Mouse (Mus musculus) adrenal gland, postnatal 36 days (tissue): ENCODE results near the gene Atg13. TPM values are rescaled to one million over a fixed set of nuclear protein-coding genes. Genes with fewer than 3 reads are reported as not detected.
"Not testable (repeated sequence)": the region's sequence is repeated elsewhere in the genome, so short reads cannot be mapped to it uniquely, and the experiment has no call there.

ENCODE experiments used
- DNase-seq, 2 experiments: peaks; one replicate each; pipeline ENCODE4 v3.0.0; 2021; ENCODE audit warnings: mixed read lengths in 1 of 2
- long read RNA-seq, 2 experiments: library from polyadenylated mRNA; stranded (forward); transcript quantifications; one replicate each; pipeline ENCODE4 v2.0.0; 2021; ENCODE audit warnings: borderline sequencing depth in 2 of 2
- total RNA-seq, 2 experiments: library from RNA; stranded (reverse); gene quantifications; 2 replicates each; pipeline ENCODE4 v1.2.3; 2021

Gene Atg13
- 10 to 100 TPM; 47.8 to 82.8 TPM for total RNA-seq
- long read RNA-seq, experiment 1, transcript Atg13-202 (16 exons, 3,551 nt), result major isoform, 22 of 34 reads
- long read RNA-seq, experiment 1, partial matches to known transcripts, result 5 of 34 reads
- long read RNA-seq, experiment 1, other reads (novel, unspliced or antisense), result 7 of 34 reads
- long read RNA-seq, experiment 2, transcript Atg13-202 (16 exons, 3,551 nt), result major isoform, 13 of 22 reads
- long read RNA-seq, experiment 2, partial matches to known transcripts, result 6 of 22 reads
- long read RNA-seq, experiment 2, other reads (novel, unspliced or antisense), result 3 of 22 reads

DNA sequence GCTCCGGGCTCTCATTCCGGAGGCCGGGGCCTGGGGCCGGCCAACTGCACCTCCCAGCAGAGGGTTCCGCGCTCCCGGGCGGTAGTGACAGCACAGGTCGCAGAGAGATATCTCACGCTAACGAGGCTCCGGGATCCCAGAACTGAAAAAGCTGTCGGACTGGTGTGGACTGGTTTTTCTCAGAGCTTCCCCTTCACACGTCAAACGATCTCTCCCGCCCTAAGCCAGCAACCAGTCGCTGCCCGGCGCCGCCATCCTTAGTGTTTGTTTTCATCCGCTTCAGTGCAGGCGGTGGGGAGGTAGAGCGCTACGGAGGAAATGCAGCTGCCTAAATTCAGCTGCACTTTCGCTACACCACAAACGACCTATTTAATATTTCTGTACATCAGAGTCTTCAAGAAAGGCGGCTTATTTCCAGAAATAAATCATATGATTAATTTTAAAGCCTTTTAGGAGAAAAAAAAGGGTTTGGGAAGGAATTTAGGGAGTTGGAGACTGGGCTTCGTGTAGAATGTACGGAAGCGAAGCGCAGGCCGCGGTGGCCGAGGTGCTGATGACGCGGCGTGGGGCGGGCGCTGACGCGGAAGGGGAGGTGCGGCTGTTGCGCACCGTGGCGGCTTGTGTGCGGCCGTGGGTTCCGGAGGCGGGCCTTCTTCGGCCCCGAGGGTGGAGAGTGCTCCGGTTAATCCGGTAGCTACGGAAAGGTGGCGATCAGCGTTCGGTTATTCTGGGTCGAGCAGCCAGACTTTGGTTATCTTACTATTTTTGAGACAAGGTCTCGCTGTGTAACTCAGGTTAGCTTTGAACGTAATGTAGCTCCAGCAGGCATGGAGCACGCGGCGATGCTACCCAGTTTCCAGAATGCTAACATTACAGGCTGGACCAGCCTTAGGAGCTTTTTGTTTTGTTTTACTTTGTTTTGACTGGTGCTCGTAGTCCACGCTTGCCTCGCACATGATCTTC is at the start of gene Atg13, which contains the start of gene Harbi1:
Atg13 (minus strand) TSS at position 305 of the 963 bp plus-strand sequence.
Harbi1 (plus strand) TSS at position 581 of the 963 bp plus-strand sequence.
- DNase-seq, result peak; percentile 97

DNA sequence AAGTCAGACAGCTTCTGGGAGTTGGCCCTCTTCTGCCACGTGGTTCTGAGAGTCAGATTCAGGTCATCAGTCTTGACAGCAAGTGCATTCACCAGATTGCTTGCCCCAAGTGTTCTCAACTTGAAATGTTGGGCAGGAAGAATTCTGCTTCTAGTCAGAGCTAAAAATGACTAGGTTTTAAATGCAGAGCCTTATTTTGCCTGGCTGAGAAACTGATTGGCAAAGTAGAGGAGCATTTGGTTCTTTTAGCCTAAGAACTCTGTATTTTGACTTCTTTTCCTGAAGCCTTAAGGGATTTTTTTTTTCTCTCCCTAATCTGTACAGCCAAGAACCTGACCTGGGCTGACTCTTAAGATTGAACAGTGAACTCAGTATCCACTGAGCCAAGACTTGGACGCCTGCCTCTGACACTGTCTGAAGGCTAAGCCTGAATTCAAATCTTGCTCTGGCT is 39.5 kb upstream of the Atg13 start:
- peak; percentile 42 to 48 for DNase-seq

DNA sequence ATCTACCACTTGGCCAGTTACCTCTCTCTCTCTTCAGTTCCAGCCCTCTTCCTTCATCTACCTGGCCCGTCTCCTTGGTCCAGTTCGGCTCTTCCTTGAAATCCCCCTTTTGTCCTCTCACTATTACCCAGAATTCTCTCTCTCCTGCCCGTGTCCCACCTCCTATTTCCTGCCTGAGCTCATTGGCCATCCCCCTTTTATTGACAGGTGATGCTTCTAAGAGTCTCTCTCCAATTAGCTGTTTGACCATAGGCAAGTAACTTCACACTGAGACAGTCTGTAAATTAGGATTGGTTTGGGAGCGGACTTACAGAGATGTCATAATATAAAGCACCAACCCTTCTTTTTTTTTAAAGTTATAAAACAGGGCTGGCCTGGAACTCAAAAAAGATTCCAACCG is 34.3 kb upstream of the Atg13 start:
- no peak for DNase-seq

DNA sequence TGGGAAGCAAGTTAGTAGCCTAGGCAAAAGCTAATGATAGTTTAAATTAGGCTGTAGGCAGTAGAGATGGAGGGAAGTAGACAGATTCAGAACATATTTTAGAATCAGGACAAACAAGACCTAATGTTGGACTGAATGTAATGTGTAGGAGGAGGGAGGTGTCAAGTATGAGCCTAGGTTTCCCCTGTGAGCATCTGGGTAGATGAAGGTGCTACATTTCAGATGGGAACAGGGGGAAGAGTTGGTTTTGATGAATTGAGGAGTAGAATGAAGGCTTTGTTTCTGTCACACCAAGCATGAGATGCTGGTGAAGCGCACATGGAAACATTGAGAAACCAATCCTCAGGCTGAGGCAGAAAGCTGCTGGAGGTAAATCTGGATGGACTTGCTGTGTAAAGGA is 29.2 kb upstream of the Atg13 start:
- no peak for DNase-seq

DNA sequence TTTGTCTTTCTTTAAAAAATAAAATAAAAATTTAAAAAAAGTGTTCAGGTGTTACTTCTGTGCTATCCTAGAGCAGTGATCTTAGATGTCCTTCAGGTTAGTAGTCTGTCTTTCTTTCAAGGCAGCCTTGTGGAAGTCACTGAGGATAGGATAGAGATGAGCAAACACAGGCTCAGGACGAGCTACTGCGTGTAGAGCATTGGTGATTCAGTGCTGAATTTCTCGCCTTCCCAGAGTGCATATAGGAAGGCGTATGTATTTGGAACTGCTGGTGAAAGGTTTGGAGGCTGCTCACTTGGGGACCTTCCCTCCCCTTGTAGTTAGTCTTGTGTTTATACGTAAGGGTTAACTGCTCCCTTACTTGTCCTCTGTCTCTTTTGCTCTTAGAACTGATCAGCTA is 24.8 kb upstream of the Atg13 start:
- no peak for DNase-seq

DNA sequence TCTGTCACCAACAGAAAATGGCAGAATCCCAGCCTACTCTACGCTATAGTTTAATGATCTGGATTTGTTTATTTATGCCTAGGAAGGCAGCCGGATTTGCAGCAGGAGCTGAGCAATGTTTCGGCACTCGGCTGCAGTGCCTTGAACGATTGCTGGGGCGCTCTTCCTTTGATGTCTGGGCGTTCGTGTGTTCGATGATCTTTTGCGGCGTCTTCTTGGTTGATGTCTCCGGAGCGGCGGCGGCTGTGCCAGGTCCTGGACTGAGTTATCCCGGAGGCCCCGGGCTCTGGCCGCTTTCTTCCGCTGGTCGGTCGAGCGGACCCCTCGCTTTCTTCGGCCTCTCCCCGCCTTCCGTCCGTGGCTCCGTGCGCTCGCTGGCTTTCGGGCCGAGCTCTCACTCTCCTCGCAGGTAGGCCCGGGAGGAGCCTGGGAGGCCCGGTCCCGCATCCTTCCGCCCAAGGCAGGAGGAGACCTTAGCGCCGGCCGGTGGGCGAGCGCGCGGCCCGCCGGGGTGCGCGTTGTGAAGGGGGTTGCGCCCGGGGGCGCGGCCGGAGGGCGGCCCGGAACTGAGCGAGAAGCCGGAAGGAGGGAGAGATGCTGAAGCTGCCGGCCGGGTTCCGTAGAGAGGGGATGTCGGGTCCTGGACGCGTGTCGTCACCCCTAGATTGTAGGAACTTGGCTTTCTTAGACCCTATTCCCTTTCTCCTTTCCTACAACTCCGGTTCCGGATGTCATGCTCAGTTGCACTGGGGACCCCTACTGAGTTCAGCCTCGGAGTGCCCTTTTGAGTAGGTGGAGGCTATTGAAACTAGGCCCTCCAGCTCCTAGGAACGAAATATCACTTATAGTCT is 19.8 kb upstream of the Atg13 start, which contains the start of gene Ambra1:
Ambra1 (plus strand) TSS at position 164 of the 851 bp plus-strand sequence.
- DNase-seq, result peak; percentile 84 to 85

DNA sequence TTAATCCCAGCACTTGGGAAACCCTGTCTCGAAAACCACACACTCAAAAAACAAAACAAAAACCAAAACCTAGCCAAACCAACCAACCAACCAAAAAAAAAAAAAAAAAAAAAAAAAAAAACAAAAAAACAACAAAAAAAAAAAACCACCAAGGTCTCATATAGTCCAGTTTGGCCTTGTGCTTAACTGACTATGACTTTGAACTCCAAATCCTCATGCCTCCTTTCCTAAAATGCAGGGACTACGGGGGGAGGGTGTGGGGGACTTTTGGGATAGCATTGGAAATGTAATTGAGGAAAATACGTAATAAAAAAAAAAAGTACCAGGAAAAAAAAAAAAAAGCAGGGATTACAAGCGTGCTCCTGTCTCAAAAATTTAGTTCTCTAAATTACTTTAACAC is 19.2 kb upstream of the Atg13 start:
- DNase-seq, result no peak

DNA sequence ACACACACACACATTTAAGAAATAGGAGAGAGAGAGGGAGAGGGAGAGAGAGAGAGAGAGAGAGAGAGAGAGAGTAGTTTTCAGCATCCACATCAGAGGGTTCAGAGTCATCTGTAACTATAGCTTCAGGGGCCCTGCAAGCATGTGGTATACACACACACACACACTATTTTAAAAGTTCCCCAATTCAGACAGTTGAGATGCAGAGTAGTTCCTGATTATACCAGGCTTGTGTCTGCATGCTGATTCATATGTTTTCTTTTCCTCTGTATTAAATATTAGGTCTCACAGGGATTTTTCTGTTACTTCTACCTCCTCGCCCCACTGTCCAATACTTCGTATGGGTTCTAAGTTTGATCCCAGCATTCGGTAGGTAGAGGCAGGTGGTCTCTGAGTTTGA is 16.6 kb upstream of the Atg13 start:
- no peak for DNase-seq

DNA sequence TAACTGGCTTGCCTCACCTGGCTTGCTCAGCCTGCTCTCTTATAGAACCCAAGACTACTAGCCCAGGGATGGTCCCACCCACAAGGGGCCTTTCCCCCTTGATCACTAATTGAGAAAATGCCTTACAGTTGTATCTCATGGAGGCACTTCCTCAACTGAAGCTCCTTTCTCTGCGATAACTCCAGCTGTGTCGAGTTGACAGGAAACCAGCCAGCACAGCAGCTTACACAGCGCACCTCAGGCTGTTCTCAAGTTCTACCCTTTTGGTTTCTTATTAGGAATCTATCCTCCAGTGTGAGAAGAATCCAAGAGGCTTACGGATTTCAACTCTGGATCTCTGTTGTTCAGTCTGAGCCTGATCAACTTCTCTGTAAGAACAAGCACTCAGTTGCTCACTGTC is 15.1 kb upstream of the Atg13 start:
- not testable (repeated sequence) for DNase-seq

DNA sequence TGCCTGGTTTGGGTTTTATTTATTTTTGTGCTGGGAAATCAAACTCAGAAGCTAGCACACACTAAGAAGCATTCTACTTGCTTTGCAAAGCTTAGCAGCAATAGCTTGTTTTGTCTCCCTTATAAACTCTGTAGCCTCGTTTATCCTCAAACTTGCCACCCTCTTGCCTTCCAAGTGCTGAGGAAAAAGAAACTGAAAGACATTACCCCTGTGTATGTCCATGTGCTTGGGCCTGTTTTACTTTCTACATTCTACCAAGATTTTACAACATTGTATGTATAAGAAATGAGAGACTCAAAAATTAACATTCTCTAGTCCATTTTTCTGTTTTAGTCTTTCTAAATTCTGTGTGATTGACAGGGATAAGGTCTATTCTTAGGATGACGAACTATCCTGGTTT is 14.3 kb upstream of the Atg13 start:
- no peak for DNase-seq

DNA sequence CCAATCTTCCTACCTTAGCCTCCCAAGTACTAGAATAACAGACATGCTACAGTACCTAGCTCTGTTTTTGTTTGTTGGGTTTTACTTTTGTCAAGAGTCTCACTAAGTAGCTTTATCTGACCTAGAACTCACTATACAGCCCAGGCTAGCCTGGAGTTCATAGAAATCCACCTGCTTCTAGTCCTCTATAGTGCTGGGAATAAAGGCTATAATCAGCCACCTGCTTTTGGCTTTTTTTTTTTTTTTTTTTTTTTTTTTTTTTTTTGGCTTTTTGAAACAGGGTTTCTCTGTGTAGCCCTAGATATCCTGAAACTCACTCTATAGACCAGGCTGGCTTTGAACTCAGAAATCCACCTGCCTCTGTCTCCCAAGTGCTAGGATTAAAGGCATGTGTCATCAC is 13.6 kb upstream of the Atg13 start:
- DNase-seq, result no peak

DNA sequence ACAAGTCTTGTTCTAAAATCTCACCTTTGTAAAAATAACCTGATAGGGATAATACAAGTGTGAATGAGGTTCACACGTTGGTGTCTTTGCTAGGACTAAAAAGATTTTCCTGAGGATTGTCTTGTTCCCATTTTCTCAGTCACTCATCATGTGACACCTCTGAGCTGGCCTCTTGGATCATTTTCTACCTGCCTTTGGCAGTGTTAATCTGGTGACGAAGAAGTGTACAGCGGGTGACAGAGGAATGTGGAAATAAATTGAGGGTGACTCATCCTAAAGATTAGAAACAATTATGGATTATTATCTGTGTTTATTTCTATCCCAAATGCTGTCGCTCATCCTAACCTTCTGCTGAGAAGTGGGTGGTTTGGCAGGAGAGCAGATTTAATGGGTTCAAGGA is 13.0 kb upstream of the Atg13 start:
- DNase-seq, result no peak

DNA sequence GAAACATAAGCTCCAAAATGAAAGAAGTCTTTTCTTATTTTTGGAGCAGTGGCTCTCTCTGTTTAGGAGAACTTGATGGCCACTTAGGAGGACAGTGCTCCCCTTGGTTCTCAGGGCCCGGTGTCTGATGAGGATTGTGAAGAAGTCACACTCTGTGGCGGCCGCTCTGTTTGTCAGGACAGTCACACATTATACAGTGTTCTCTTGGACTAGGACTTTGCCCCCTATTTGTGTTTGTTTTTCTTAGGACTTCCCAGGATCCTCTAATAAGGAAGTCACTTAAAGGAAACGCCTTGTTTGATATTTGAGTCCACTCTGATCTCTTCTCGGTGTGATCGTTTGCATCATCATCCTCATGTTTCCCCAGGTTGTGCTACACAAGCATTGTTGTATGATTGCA is 7.9 kb upstream of the Atg13 start:
- DNase-seq, result no peak

DNA sequence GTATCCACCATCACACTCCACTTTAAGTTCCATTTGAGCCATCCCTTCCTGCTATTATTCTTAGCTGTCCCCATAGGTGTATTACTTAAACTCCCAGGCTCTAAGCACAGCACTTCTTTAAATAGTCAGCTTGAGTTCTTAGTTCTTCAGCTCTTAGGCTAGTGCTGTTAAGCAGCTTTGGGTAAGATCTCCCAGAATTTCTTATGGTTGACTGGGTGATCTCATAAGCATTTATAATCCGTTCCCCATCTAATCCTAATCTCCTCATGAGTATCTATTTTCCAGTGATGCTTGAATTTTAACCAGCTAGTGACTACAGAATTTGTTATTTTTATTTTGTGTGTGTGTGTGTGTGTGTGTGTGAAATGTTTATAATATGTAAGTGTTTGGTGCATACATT is 4.5 kb upstream of the Atg13 start:
- DNase-seq, result no peak

DNA sequence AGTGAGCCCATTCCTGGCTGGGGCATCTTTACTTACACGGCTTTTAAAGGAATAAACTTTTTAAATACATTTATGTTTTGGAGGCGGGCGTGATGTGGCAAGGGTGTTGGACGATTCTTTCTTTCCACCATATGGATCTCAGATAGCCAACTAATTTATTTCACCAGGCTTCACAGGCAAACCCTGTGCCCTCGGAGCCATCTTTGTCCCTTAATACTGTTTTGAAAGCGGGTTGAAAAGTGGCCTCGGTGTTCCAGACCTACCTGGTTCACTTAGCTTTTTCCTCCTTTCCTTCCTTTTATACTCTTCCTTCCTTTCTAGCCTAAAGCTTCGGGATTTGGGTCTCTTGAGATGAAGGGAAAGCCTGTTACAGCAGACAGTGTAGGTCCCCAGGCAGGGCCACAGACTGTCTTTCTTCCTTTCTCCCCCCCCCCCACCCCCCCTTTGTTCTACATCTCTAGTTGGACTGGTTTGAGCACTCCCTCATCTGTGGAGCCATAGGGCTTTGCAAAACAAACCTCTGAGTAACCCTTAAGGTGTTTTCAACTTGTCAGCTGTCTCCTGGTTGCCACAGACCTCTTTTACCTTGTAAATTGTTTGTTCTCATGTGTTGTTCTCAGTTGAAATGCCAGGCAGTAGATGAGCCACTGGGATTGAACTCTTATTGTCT is 1.0 kb upstream of the Atg13 start:
- DNase-seq, result no peak

DNA sequence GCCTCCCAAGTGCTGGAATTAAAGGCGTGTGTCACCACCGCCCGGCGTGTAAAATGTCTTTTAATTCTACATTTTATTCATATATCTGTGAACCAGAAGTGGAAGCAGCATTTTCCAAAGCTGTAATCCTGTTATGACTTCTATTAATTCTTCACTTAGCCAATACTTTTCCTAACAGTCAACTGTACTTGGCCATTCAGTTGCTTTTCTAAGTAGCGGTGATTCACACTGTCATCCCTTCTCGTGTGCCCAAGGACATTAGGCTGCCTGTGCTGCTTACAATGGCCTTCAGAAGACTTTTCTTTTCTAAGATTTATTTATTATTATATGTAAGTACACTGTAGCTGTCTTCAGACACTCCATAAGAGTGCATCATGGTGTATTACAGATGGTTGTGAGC is 2.0 kb downstream of the Atg13 start:
- DNase-seq, result peak; percentile 31 to 38

DNA sequence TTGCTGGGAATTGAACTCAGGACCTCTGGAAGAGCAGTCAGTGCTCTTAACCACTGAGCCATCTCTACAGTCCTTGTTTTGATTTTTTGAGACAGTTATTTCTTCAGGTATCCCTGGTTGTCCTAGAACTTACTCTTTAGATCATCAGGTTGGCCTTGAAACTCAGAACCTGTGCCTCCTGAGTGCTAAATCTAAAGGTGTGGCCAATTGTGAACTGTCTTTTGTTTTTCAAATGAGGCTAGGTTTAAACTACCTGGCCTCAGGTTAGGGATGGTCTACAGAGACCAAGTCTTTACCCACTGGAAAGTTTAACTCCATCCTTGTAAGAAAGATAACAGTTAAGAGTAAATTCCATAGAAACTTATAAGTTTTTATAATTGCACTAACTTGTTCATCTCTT is 3.9 kb downstream of the Atg13 start:
- no peak for DNase-seq

DNA sequence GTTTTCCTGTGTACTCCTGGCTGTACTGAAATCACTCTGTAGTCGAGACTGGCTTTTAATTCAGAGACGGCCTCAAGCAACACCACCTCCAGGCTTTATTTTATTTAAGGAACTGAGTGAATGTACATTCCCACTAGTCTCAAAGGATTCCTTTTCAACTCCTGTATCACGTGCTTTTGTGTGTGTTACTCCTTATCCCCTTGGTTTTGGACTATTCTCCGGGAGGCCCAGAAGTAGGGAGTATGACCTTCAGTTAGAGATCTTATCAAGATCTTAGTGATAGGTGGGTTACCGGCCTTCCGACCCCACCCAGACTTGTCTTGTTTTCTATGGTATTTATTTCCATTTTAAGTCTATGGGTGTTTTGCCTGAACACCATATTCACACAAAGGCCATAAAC is 4.6 kb downstream of the Atg13 start:
- DNase-seq, result no peak

DNA sequence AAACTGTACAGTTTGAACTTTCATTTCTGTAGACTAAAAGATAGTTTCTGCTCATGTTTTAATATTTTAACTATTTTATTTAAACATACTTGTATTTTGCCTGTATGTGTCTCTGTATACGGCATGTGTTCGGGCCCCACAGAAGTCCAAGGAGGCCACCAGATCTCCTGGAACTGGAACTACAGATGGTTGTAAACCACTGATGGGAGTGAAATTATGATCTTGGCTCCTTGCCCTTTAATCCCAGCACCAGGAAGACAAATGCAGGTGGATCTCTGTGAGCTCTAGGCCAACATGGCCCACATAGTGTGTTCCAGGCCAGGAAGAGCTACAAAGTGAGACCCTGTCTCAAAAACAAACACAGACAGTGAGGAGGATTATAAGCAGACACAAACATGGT is 9.0 kb downstream of the Atg13 start:
- no peak for DNase-seq

DNA sequence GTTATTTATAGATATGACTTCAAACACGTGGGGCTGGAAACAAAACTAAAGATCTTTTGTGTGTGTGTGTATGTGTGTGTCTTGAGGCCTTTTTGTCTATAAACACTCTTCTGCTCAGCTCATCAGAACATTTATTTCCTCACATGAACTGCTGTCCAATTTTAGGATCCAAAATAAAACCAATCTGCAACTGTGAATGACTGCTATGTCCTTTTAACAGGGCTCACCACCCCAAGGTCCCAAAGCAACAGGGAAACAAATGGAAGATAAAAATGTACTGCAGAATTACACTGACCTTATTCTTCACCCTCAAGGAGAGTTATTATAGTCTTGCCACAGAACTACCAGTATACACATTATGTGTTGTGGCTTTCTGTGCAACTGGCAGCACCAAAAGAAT is 11.2 kb downstream of the Atg13 start:
- DNase-seq, result no peak

DNA sequence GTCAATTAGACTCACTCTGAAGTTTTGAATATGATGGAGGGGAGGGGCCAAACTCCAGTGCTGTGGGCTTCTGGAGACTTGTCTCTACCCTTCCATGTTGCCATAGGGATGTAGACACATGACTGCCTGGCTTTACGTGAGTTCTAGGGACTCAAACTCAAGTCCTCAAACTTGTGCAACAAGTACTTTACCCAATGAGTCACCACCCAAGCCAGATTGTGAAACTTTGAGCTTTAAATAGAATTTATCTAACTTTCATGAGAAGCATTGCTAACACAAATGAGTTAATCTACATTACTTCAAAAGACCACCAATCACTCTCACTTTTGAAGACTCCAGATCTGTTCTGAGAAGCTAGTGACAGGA is 14.2 kb downstream of the Atg13 start:
- no peak for DNase-seq
